Mouse (Mus musculus): ENCODE measurements around the gene Chaf1b.

The Chaf1b gene

DNA sequence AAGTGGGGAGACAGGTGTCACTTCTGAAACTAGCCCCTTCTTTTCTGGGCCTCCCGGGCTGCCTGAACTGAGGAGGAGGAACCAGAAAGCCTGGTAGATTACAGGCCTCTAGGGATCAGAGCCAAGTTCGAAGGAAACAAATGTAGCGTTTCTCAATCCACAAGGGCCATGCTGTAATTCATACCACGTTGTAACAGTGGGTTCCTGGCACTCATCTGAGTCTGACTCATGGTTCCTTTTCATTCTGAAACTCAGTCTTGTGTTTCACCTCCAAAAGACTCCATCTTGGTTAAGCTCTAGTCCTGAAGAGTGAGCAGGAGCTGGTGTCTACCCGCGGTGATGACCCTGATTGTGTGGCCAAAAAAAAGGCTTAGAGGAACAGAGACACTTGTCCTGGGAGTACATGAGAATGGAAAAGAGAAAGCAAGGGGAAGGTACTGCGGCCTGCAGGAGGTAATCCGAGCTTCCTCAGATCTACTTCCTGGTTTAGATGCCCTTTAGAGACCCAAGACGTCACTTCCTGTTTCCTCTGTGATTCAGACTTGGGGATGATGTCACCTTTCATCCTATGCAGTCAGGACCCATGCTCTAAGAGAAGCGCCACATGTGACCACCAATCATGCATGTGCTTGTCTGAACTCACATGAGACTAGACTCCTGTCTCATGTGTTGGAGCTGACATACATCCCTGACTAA, 30.3 kb downstream of the Chaf1b start:
- DNase-seq: no peak

DNA sequence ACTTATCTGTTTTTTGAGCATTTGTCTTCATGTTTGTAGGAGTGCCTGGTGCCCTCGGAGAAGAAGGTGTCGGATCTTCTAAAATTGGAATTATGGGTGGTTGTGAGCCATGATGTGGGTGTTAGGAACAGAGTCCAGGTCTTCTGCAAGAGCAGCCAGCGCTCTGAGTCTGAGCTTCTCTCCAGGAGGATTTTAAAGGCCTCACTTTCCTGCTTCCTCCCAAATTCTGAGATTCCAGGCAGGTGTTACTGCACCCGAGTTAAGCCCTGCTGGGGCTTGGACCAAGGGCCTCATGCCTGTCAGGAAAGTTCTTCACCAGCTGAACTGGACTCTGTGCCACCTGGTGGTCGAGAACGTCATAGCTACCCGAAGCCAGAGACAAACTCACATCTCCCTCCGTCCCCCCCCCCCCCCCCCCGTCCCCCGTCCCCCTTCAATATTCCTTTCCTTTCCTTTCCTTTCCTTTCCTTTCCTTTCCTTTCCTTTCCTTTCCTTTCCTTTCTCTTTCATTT, 31.7 kb downstream of the Chaf1b start:
- peak; percentile 63 for DNase-seq

DNA sequence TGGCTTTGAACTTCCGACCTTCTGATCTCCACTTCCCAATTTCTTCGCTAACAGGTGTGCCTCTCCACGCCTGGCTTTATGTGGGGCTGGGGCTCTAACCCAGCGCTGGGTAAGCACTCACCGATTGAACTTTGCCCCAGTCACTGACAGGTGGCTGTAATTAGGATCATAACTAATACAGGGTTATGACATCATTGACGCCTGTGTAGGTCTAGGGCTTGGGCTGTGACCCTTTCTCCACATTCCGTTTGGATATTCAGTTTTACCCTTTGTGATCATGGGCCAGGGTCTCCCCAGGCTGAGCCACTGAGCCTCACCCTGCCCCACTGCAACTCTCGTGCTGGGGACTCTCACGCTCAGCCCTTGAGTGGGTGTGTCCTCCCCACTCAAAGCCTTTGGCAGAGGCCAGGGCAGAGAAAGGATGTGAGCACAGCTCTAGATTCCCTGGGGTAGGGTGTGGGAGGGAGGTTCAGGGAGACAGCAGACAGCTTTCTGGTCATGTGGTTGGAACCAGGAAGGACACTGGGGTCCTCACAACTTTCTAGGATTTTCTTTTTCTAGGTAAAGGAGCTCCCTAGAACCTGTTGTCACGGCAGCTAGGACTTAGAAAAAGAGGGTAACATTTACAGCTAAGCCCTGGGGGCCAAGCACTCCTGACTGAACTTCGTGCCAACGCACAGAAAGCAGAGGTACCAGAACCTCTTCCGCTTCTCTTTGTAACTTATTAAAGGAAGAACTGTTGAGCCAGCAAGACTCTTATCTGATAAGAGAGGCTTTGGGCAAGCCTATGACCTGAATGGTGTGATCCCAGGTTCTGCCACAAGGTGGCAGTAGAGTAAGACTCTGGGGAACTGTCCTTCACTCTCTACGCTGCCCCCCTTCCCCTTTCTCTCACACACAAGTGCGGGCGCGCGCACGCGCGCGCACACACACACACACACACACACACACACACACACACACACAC, 34.3 kb downstream of the Chaf1b start:
- DNase-seq: peak; percentile 92

DNA sequence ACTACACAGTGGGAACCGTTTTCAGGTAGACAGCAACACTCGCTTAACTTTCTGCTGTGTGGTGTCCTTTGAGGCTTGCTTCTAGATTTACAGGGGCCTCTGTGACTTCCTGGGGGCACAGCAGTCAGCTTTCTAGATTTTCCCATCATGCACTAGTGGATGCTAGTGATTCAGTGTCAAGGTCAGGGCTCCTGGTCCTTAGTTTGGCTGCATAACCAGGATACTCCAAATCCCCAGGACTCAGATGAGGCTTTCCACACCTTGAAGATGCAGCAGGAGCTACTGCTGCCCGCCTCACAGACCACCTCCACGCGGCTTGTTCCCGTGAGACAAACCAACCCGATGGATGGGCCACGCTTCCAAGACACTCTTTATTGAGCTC, 35.0 kb downstream of the Chaf1b start:
- DNase-seq: no peak

DNA sequence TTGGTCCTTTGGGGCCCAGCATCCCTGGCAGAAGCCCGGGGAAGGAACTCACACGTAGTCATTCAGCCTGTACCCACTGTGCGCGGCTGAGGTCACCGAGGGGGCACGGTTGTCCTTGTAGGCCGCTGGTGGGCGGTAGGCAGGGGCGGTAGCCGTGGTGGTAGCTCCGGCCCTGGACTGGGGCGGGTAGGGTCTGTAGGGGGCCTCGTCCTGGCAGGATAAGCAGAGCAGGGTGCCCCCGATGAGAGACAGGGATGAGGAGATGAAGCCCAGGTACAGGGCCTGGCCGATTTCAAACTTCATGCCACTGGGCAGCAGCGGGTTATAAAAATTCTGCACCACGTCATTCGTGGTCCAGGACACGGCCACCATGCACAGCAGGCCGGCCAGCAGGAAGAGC, 35.5 kb downstream of the Chaf1b start:
- no peak for DNase-seq

DNA sequence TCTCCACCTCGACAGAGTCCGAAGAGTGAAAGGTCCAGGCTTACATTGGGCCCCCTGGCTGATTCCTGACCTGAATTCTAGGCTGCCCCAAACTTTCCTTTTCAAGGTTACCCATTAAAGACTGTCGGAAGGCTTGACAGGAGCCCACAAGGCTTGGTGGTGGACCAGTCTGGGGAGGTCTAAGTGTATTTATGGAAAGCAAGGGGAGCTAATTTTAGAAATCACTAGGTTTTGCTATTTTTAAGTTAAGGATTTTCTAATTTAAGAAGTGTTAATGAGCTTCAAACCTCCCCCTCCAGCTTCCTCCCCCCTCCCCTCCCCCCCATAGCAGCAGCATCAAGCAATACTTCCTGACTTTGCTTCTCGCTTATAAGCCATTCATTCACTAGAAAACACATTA, 37.0 kb downstream of the Chaf1b start:
- DNase-seq: no peak

DNA sequence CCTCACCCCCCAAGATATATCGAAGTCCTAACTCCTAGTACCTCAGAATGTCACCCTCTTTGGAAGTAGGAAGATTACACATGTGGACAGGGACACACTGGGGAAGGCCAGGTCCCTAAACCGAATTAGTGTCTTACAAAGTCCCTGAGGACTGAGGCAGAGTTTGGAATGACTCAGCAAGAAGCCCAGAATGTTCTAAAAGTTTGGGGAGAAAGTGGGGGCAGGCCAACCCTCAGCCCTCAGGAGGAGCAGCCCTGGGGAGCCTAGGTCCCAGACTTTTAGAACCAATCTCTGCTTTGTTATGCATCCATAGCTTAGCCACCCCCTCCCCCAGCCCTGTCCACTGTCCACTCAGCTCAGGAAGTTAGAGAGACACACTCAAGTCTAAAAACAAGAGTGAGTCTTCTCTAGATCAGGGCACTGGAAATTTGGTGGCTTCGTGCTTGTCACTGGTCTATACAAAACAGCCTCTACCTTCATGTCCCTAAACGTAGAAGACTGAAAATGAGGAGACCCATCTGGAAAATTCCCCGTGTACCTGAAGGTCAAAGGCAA, 39.2 kb downstream of the Chaf1b start:
- DNase-seq: no peak

DNA sequence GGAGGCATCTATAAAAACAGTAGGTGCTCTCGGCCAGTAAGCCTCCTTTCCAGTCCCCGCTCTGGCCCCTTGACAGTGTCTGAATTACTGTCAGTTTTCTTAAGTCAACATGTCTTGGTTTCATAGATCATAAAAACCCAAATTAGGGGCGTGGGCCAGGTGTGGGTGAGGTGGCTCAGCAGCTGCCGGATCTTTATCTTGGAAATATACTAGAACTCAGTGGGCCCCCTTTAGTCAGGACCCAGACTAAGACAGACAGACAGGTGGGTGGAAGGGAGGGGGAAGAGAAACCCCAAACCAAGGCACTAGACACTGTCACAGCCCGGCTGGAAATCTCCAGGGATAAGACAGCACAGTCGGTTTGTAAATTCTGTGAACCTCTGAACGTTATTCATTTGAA, 40.1 kb downstream of the Chaf1b start:
- no peak for DNase-seq

DNA sequence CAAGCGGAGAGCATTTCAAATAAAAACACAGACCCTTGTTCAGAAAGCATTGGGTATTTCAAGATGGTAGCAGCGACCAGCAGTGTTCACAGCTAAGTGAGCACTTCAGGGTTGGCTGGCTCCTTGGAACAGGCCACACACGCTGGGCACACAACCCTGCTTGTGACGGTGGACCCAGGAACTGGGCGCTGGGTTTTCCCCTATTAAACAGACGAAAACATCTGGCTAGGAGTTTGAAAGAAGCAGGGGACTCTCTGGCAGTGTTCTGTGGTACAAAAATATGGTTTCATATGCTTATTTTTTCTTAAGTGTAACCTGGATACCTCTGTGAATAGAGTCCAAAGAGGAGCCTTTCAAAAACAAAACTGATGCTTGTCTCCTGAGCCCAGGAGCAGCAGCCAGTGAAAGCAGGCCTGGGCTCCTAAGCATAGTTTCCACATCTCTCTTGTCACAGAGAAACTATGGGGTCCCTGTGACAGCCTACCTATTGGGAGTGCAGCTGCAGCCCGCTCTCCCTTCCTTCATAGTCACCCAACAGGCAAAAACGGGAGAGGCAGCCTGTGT, 42.1 kb downstream of the Chaf1b start:
- no peak for DNase-seq

DNA sequence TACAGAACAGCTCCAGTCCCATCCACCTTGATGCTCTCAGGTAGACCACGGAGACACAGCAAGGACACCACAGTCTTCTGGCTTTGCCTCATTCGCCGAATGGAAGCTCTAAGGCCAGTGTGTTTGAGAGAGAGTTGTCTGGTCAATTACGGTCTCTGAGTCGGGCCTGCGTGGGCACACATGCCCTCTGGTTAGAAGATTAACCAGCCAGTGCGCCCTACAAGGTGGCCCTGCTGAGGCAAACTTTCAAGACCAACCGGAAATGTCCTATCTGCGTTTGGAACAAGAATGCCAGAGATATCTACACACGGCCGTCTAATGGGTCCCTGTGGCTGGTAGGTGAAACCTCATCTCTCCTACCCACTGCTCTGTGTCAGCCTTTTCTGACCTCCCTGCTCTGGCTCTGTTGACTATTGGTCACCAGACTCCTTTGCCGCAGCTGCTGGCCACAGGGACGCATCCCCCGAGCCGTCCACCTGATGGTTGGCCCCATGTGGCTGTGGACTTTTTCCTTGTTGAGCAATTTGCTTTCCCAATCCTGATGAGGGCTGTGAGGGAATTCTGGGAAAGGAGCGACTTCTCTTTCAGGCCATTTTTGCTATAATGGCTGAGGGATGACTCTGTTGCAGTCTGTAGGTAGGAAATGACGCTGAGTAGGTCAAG, 45.8 kb downstream of the Chaf1b start:
- no peak for DNase-seq

DNA sequence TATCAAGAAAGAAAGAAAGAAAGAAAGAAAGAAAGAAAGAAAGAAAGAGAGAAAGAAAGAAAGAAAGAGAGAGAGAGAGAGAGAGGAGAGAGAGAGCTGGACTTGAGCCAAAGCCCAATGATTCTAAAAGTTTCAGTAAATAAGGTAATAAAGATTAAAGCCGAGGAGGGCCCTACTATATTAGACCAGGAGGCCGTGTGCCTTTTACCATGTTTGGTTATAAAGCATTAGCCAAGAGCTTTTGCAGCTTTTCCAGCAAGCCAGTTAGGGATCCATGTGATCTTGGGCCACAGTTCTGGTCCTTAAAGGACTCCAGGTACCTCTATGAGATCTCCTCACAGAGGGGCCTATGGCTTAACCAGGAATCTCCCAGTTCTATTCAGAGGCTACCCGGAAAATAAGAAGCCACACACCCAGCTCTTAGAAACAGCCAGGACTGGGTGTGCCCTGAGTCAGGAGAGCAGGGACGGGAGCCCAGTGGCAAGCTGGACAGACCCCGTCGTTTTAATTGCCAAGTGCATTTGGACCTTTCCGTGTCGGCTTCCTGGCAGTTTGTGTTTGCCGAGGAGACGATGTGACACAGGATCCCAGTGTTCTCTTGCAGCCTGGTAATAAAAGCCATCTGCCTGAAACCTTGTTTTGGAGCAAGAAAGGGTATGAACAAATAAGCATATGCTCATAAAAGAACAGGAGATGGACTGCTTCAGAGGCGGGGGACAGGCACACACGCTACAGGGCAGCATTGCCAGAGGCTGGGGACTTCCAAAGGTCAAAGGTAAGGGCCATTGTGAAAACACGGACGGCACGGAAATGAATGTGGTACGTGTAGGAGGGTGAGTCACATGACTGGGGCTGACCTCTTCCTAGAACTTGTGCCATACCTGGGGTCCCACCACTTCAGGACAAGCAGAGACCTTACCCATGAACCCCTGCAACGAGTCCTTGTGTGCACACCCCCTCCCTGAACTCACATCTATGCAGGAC, 48.8 kb downstream of the Chaf1b start:
- no peak for DNase-seq

DNA sequence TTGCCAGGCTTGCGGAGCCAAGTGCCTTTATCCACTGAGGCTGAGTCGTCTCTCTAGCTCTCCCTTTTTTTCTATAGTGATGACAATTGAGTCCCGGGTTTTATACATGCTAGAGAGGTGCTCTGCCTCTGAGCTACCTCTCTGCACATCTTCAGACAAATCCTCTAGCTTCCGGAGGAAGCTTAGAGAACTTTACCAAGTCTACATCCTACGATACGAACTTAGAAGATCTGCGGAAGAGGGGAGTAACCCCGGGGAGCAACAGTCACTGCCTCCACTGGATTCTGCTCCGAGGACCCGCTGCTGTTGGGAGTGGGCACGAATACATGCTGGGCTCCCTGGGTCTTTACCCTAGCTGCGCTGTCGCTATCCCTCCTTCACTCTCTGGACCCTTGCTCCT, 50.9 kb downstream of the Chaf1b start:
- no peak for DNase-seq

DNA sequence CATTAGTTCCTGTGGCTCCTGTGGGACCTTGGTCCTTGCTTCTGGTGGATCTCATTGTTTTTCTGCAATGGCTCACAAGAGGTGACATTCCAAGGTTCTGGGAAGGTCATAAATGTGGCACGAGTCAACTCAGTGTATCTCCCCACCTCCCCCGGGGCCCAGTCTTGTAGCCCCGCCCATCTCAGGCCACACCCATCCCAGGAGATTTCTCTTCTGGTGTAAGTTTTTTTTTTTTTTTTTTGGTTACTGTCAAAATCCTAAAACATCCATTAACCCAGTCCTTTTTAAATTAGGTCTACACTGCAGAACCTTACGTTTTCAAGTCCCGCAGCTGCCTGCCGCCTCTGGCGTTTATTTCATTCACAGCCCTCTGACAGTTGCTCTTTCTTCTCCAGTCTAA, 51.3 kb downstream of the Chaf1b start:
- DNase-seq: no peak

DNA sequence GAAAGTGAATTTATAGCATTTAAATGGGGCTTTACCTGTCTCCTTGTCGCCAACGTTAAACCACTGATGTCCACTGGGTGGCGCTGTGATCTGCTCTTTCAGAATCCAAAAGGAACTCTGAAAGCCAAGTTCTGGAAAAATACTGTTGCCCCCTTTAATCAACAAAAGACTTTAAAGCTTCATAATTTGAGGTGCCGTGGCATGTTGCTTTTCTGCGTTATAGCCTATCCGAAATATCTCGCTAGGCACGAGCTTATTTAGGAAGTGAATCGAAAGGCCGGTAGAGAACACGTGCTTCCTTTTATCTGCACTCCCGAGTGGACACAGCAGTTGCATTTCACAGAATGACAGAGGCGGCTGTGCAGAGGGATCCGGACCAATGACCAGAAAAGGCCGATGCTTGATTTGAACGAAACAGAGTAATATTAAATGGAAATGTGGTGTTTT, 54.7 kb downstream of the Chaf1b start:
- peak; percentile 81 for DNase-seq

DNA sequence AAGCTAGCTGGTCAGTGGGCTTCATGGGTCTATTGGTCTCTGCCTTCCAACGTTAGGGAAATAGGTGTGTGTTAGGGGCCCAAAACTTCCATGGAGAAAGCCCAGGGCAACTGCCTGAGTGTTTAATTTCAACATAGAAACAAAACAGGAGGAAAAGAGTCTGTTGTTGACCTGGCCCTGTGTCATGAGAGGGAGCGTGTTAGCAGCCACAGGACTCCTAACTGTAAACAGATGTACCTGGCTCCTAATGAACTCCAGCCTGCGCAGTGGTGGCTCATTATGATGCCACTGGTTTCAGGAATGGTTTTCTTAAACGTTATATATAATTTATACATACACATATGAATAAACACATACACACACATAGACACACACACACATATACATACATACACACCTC, 56.3 kb downstream of the Chaf1b start:
- DNase-seq: no peak

DNA sequence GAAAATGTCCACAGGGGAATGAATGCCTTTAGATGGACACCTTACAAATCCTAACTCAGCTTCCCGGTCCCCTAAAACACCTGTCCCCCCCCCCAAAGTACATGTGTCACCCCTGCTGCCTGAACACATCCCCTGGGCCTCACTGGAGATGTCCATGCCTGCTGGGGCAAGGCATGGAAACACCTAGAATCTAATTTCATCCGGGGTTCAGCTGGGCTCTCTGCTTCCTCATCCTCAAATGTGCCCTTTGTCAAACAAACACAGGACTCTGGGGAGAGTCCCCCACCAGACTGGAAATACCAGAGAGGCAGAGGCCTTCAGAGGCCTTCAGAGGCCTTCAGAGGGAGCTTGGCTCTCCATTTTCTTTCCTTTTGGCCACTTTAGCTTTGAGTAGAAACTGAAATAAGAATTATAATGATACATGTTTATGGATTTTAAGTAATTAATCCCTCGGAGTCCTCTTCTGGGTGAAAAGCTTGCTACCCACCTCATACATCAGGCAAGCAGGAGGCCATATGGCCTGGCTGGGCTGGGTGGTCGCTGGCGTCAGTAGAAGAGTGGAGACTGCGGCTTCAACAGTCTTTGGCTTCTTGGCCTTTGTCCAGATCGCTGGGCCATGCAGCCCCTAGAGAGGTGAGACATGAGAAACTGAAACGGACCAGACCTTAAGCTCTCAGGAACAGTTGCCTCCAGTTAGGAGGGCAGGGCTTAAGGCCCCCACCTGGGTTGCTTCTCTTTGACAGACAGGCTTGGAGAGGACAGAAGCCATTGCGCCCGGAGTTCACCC, 58.3 kb downstream of the Chaf1b start:
- DNase-seq: no peak

DNA sequence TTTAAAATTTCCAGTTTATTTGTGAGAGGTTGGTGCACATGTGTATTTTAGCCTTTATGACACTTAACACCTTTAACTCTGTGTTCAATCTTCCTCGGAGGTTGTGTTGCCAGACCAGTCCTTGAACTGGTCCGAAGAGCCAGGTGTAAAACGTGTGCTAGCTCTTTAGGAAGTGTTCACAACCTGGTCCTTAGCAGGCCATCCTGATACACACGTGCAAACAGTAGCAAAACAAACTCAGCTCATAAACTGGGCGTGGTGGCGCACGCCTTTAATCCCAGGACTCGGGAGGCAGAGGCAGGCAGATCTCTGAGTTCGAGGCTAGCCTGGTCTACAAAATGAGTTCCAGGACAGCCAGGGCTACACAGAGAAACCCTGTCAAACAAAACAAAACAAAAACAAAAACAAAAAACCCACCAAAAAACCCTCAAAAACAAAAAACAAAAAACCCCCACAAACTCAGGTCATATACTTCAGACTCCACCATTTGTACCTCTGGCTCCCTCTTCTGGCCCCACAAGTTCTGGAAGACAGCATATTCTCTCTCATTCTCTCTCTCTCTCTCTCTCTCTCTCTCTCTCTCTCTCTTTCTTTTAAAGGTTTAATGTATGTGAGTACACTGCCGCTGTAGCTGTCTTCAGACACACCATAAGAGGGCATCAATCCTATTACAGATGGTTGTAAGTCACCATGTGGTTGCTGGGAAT, 59.2 kb downstream of the Chaf1b start:
- DNase-seq: no peak

DNA sequence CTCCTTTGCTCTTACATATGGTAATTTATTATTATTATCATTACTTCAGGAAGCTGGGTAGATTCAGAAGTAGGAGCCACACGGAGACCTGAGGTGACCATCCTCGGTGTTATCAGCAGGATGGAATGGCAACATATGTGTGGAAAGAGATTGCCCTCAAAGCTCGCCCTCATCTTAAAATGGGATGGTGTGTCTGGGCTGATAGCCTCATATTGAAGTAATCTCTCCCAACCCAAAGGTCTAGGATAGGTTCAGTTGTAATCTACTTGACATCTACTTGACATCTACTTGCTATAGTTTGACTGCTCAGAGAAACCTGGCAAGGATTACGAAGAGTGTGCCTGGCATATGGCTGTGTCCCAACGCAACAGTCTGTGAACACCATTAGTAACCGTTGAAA, 60.6 kb downstream of the Chaf1b start:
- no peak for DNase-seq

DNA sequence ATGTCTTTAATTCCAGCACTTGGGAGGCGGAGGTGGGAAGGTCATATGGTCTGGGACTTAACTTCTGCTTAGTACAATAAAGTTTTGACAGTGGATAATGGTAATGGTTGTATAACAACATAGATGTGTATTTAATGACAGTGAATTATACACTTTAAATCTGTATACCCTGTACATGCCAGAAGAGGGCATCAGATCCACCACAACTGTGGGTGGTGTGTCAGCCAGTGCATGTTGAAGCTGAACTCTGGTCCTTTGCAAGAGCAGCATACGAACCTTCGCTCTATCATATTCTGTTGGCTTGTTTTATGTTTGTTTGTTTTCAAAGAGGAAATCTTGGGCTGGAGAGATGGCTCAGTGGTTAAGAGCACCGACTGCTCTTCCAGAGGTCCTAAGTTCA, 63.7 kb downstream of the Chaf1b start:
- no peak for DNase-seq

All from retina, postnatal 1 day (tissue).